8 mouse cellular contexts compared by ENCODE assay signal in genomic region chr4:130066816-130067215, GRCm38 (mm10). TPM values are rescaled to one million over a fixed set of nuclear protein-coding genes. Genes with fewer than 3 reads are reported as not detected.
DNase-seq lines count a peak whose midpoint lies in the region; ATAC-seq and TF ChIP-seq lines count a peak whose summit lies in the region.

No protein-coding gene starts in this region.

- peak; percentile 63 for DNase-seq in gastrocnemius, postnatal 10 days
- no peak for DNase-seq in gastrocnemius, postnatal 4 days (ENCODE audit: low spot score in 2 of 2)
- peak; percentile 49 for DNase-seq in A20 (ENCODE audit: low read depth, low spot score)
- peak; percentile 68 for DNase-seq in adrenal gland, postnatal 10 days
- peak; percentile 41 for DNase-seq in kidney, postnatal 0 days (ENCODE audit: low spot score)
- DNase-seq in stomach, postnatal 0 days (ENCODE audit: low spot score): peak; percentile 68
- DNase-seq in heart, adult 8-10 months (ENCODE audit: low spot score): no peak

- 16% methylated on average over 8 of the region's 8 CpGs for WGBS in kidney, postnatal 0 days
- 24% methylated on average over 8 of the region's 8 CpGs for WGBS in stomach, postnatal 0 days

- ATAC-seq in kidney, postnatal 0 days (replicated peaks; ENCODE audit: low FRiP score, low read depth): no peak
- no peak; the same call in 1 of the 2 replicates for ATAC-seq in stomach, postnatal 0 days (ENCODE audit: low FRiP score, low TSS enrichment)
- no peak for ATAC-seq in monocyte, adult 5-6 weeks (replicated peaks; ENCODE audit: insufficient number of reproducible peaks, low FRiP score, low TSS enrichment, poor library complexity, severe bottlenecking)

- H3K9me3 ChIP-seq in kidney, postnatal 0 days (replicated peaks; ENCODE audit: low read length): no peaks in the 10 kb centered on the region
- H3K9me3 ChIP-seq in stomach, postnatal 0 days (ENCODE audit: control insufficient read depth, low read length): no peaks in the 10 kb centered on the region

- H3K4me1 ChIP-seq in kidney, postnatal 0 days (replicated peaks; ENCODE audit: insufficient read depth, low read length): no peaks in the 10 kb centered on the region
- no peaks in the 10 kb centered on the region for H3K4me1 ChIP-seq in stomach, postnatal 0 days (replicated peaks; ENCODE audit: control insufficient read depth, insufficient read depth)

- H3K9ac ChIP-seq in kidney, postnatal 0 days (ENCODE audit: low read depth, low read length): no peak overlapping the region
- no peak overlapping the region for H3K9ac ChIP-seq in stomach, postnatal 0 days (ENCODE audit: low read length)

- no peaks in the 10 kb centered on the region for H3K36me3 ChIP-seq in kidney, postnatal 0 days (ENCODE audit: insufficient read depth, low read length)
- H3K36me3 ChIP-seq in stomach, postnatal 0 days (ENCODE audit: control insufficient read depth, insufficient read depth, low read length): no peaks in the 10 kb centered on the region

- H3K4me3 ChIP-seq in kidney, postnatal 0 days (replicated peaks; ENCODE audit: low read depth, low read length): no peak overlapping the region
- no peak overlapping the region for H3K4me3 ChIP-seq in stomach, postnatal 0 days (ENCODE audit: low read depth, low read length)

- peak; percentile 79 for TF ChIP-seq CTCF in kidney, postnatal 0 days (IDR thresholded peaks at IDR 0.05; ENCODE audit: low read depth)
- TF ChIP-seq CTCF in stomach, postnatal 0 days (IDR thresholded peaks at IDR 0.05; ENCODE audit: low read depth): peak; percentile 88

- no peak for TF ChIP-seq EP300 in stomach, postnatal 0 days (optimal IDR thresholded peaks at IDR 0.05)

- no peak overlapping the region for H3K4me2 ChIP-seq in kidney, postnatal 0 days (ENCODE audit: low read length)
- no peak overlapping the region for H3K4me2 ChIP-seq in stomach, postnatal 0 days (replicated peaks; ENCODE audit: low read depth)

- H3K27ac ChIP-seq in kidney, postnatal 0 days: no peak overlapping the region
- H3K27ac ChIP-seq in stomach, postnatal 0 days (replicated peaks): no peak overlapping the region

- no peaks in the 10 kb centered on the region for H3K27me3 ChIP-seq in kidney, postnatal 0 days (ENCODE audit: insufficient read depth, low read length)
- H3K27me3 ChIP-seq in stomach, postnatal 0 days (ENCODE audit: control insufficient read depth, insufficient read depth, low read length): no peaks in the 10 kb centered on the region

RNA-seq across cellular contexts. Expression of gene Col16a1, which starts 19.2 kb away (rescaled TPM):
- total RNA-seq in gastrocnemius, postnatal 10 days (2021): 10 to 100 TPM; 61.7 to 92.4 TPM
- 100 to 1,000 TPM; 125 to 153 TPM for total RNA-seq in gastrocnemius, postnatal 4 days (2021)
- 10 to 100 TPM; 29.4 to 33.8 TPM for total RNA-seq in adrenal gland, postnatal 10 days (2021)
- polyA plus RNA-seq in kidney, postnatal 0 days (2015; fragmentation: Nextera tagmentation; extraction: Ambion mirVana): 38.6 TPM in 2 replicates
- polyA plus RNA-seq in stomach, postnatal 0 days (2015; fragmentation: Nextera tagmentation; extraction: Ambion mirVana): 47.7 and 51.6 TPM in 2 replicates
- 0.19 TPM in 1 of 3 replicates, not detected in the others for total RNA-seq in monocyte, adult 5-6 weeks (2017)
- 1 to 10 TPM; 3.6 to 8.0 (median 4.8) TPM for total RNA-seq in heart, adult 8-10 months (2022)

RNA-seq across cellular contexts. Expression of gene Pef1, which starts 35.5 kb away (rescaled TPM):
- 10 to 100 TPM; 29.3 to 31.7 TPM for total RNA-seq in gastrocnemius, postnatal 10 days (2021)
- 10 to 100 TPM; 35.4 to 37.7 TPM for total RNA-seq in gastrocnemius, postnatal 4 days (2021)
- 10 to 100 TPM; 51.4 to 54.6 TPM for total RNA-seq in adrenal gland, postnatal 10 days (2021)
- 73.6 and 77.6 TPM in 2 replicates for polyA plus RNA-seq in kidney, postnatal 0 days (2015; fragmentation: Nextera tagmentation; extraction: Ambion mirVana)
- 63.7 and 64.7 TPM in 2 replicates for polyA plus RNA-seq in stomach, postnatal 0 days (2015; fragmentation: Nextera tagmentation; extraction: Ambion mirVana)
- total RNA-seq in monocyte, adult 5-6 weeks (2017): 9.7 to 15.8 TPM (median 10.2 TPM) in 3 replicates
- total RNA-seq in heart, adult 8-10 months (2022): 10 to 100 TPM; 31.1 to 42.7 (median 38.2) TPM

Comparison
In these comparisons a context has a peak if more than half of its experiments do, and no peak if none do; other contexts are left out.
1. DNase-seq: peak in gastrocnemius, postnatal 10 days (single experiment), A20 (single experiment), adrenal gland, postnatal 10 days (single experiment), kidney, postnatal 0 days (single experiment) and stomach, postnatal 0 days (single experiment); none in gastrocnemius, postnatal 4 days (0 of 2) and heart, adult 8-10 months (single experiment).